Mouse (Mus musculus) skeletal muscle tissue, postnatal 0 days (tissue): Measurements from ENCODE around the gene U2af1l4. TPM values are rescaled to one million over a fixed set of nuclear protein-coding genes. Genes with fewer than 3 reads are reported as not detected.

Experiments
- microRNA-seq, 2 experiments: library from miRNA; unstranded; fragments of <30 nt; microRNA quantifications; one replicate each; pipeline ENCODE4; 2016
- polyA plus RNA-seq: library from polyadenylated mRNA; unstranded; fragments of >200 nt; fragmentation: Nextera tagmentation; extraction: Ambion mirVana; gene quantifications from 2 replicates; pipeline ENCODE4 v1.2.1, GENCODE M21; 2015

The U2af1l4 gene
- polyA plus RNA-seq: 84.5 and 85.4 TPM in 2 replicates

DNA sequence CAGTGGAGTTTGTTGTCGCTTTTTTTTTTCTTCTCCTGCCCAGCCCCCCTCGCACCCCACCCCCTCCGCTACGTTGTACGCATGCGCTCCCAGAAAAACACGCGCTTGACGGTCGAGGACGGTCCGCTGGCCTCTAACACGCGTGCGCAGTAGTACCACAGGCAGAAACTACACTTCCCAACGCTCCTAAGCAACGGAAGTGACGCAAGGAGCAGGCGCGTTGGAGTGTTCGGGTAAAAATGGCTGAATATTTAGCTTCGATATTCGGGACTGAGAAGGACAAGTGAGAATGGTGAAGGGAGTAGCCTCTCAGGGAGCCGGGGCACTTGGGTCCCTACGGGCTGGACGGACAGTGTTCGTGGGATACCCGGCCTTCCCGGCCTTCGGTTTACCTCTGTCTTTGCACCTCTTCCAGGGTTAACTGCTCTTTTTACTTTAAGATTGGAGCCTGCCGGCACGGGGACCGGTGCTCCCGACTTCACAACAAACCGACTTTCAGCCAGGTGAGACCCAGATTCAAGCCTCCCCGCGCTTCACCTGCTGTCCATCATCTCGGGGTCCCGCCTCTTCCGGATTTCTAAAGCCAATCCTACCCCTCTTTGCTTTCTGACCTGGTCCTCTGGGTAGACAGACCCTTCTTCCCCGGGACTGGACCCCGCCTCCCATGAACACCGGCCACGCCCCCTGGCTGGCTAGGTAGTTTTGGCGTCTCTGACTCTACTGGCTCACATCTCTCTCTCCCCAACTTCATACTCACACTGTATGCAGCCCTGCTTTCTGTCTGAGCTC is at the start of gene U2af1l4, which contains the start of the genes Gm49396 and Psenen:
TSS of gene U2af1l4 (plus strand) at position 185 of the 789 bp plus-strand sequence.
TSS of gene Gm49396 (plus strand) at position 228 of the 789 bp plus-strand sequence.
TSS of gene Psenen (minus strand) at position 511 of the 789 bp plus-strand sequence.

DNA sequence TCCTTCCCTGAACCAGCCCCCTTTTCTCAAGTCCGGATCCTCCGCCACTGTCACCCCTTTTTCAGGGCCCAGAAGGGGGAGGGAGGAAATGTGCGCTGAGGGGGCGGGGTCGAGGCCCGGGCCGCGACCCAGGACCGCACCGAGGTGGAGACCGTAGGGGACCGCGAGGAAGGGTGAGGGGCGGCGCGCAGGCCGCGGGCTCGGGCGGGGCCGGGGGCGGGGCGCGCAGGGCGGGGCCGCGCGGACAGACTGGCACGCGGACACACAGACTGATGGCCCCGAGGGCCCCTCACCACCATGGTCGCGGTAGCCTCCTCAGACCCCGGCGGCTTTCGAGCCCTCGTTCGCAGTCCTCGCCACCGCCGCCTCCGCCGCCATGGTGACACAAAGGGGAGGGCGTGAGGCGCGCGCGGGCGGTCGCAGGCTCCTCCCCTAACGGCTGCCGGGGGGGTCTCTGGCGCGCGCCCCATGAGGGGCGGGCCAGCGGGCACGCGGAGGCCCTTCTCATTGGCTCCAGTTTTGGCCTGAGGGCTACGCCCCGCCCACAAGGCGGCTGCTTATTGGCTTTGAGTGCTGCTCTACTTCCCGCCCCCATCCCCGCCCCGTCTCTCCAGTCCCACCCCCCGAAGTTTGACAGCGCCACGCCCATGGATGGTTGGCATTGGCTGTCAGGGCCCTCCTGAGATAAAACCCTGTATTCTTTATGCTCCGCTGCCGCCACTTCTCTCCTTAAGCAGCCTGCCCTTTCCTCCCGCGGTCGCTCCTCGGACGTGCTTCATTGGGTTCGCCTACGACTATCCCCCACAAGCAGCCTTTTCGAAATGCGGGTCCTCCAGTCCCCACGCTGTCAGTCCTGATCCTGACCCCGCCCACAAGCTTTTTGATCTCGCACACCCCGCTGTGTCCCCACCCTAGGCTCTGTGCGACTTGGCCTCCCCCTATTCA is 28.2 kb upstream of the U2af1l4 start, which contains the start of gene Arhgap33:
TSS of gene Arhgap33 (minus strand) at position 428 of the 945 bp plus-strand sequence.

DNA sequence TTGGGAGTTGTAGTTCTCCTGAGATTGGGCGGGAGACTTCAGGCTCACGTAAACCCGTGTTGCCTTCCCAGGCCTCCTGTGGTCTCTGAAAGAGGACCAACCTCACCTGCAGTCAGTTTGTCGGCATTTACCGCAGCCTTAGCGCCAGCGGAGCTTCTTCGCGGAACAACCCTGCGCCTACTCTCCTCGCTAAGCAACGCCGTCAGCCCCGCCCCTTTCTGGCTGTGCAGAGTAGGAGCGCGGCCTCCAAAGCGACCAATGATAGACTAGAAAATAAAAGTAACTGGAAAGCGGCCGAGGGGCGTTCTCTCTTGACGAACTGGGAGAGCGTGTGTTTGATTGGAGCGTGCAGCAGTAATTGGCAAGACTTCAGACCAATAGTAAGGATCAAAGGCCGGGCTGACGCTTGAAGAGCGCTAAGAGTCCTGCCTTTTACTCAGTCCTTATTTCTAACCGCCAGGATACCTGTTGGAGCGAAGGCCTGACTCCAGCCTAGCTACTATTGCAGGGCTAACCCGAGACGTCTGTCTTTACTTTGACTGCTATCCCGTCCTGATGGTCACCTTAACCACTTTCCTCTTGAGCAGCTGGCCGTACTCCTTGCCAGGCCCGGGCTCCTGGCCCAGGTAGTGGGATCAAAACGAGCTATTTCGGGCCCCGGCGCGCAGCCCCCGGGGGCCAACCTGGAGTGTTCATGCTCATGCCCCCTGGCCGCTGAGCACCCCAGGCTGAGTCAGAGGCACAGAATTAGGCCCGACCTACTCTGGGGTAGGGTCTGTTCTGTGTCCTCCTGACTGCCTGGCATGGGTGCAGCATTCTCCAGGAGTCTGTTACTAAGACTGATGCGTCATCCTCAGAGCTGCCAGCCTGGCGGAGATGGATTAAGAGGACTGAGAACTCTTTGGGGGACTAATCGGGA is 10.7 kb upstream of the U2af1l4 start, which contains the start of the genes Hspb6 and Proser3:
TSS of gene Hspb6 (plus strand) at position 77 of the 919 bp plus-strand sequence.
TSS of gene Proser3 (minus strand) at position 198 of the 919 bp plus-strand sequence.

DNA sequence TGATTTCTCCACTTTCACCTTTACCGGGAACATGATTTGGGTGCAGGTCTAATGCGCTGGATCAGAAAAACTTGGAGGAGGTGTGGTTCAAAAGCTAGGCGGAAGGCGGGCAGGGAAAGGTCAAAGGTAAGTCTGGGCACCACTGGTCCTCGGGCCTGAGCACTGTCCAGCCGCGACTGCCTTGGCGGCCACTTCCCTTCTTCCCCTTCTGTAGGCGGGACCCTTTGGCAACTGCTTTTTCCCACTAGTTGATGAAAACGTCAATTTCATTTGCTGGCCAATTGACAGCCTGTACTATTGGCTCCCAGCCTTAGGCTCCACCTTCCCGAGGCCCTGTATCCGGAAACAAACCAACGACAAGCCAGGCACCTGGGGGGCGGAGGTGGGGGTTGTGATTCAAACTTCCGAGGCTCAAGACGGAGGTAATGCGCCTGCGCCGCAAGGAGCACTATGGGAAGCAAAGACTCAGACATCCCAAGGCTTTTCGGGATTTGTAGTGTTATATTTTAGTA is 3.6 kb upstream of the U2af1l4 start, which contains the start of gene Lin37:
TSS of gene Lin37 (minus strand) at position 396 of the 512 bp plus-strand sequence.

DNA sequence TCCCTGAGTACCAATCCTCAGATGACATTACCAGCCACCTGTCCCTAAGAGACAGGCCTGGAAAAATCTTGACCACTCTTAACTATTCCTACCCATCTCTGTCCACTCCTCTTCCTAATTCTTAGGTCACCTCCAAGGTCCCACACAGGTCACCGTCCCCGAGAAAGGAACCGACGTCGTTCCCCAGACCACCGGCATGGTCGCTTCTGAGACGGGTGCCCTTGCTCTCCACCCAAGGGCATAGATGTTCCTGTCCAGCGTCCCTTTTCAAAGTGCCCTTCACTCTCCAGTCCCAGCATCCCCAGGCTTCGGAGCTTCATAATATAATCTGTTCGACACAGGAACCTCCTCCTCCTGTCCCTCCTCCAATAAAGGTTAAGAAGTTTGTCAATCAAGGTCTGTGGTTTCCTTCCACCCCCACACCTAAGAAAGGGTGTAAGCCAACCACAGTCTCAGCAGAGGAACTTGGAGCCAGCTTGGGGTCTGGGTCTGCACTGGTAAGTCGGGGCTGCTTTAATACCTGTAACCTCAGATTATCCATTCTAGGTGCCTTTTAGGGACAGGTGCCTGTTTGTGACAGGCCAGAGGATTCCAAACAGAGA is 2.0 kb downstream of the U2af1l4 start, which contains the start of gene Igflr1:
TSS of gene Igflr1 (plus strand) at position 458 of the 602 bp plus-strand sequence.

DNA sequence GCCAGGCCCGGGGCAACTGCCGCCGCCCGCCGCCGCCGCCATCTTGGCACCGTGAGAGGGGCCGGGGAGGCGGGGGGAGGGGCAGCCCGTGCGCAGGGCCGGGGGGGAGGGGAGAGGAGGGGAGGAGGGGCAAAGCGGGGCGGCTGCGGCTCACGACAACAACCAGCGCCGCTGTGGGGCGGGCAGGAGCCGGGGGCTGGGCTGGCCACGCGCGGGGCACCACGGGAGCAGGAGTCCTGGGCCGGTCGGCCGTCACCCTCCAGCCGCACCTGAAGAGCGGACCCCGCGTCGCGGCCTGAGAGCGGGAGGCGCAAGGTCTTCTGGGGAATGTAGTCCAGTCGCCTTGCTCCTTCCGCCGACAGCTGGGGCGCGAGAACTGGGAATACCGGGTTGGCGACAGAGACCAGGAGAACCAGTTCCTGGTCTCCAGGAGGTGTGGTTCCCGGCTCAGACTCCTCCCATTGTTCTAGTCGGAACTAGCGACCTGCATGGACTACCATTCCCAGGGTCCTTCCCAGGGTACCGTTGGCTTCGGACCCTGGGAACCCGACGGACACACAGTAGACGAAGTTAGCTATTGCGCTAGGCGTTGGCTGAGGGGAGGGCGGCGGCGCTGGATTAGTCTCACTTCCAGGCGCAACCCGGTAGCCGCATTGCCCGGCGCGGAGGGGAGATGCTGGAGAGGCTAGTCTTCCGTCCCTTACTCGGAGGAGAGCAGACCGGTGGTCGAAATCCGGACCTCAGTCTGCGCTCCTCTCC is 25.8 kb downstream of the U2af1l4 start, which contains the start of gene Kmt2b:
TSS of gene Kmt2b (minus strand) at position 51 of the 759 bp plus-strand sequence.

DNA sequence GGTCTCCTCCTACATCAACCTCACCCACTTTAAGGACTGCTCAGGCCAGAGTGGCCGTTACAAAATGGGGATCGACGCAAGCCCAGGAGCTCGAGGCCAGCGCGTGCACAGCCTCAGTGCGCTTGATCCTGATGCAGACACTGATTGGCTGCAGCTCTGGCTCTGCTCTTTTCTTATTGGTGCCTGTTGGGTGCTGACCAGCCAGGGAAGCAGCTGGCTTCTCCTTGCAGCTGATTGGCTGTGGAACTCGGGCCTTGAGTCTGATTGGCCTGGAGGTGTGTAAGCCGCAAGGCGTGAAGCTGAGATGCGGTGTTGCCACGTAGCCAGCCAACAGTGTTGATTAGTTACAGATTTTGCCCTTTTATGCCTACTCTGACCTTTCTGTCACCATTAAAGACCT is 35.7 kb downstream of the U2af1l4 start, which contains the start of gene Zbtb32:
TSS of gene Zbtb32 (minus strand) at position 124 of the 400 bp plus-strand sequence.

DNA sequence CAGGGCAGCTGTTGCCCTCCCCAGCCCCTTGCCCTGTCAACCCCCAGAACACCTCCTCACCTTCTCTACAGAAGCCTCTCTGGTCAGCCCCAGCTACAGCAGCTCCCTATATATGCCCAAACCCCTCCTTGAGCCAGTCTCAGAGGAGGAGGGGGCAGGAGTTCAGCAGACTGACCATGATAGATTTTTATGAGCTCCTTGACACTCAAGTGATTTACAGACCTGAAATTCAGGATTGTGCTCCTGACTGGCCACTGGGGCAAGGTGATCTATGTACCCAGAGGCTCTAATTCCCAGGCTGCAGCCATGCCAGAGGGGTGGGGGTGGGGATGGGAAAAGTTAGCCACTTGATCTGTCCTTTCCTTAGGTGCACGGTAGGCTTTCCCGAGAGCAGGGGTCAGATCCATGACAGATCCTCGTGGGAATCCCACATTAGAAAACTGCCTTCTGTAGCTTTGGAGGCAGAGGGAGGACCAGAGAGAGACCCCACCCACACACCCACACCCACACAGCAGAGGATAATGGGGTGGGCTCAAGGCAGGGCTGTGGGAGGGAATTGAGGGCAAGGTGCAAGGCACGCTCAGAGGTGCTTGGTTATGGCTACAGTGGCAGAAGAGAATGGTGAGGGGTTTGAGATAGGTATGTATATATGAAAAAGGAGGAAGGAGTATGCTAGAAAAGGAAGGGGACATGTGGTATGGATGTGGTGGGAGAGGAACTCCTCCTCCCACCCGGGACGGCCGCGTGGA is 49.7 kb downstream of the U2af1l4 start, which contains the start of gene Upk1a:
TSS of gene Upk1a (minus strand) at position 194 of the 749 bp plus-strand sequence.

Small RNAs within 50 kb of the gene (microRNA-seq; reads per million reads assigned to microRNA genes)
- gene Gm38670 (1.2 to 1.3 reads per million in 2 experiments), gene Mir3569 (0 reads per million in 2 experiments)

Other genes starting within 250 kb of the U2af1l4 start
- 4.4 and 5.0 TPM in 2 replicates for gene Syne4, start 248.5 kb upstream of the U2af1l4 start, polyA plus RNA-seq
- gene E130208F15Rik, start 241.6 kb upstream of the U2af1l4 start, polyA plus RNA-seq: 1.6 TPM in 1 of 2 replicates, not detected in the other
- 19.2 and 19.3 TPM in 2 replicates for gene Sdhaf1, start 239.4 kb upstream of the U2af1l4 start, polyA plus RNA-seq
- gene Lrfn3, start 200.5 kb upstream of the U2af1l4 start, polyA plus RNA-seq: 1.1 TPM in 2 replicates
- gene Tyrobp, start 149.5 kb upstream of the U2af1l4 start, polyA plus RNA-seq: 68.8 and 91.3 TPM in 2 replicates
- gene Hcst, start 143.4 kb upstream of the U2af1l4 start, polyA plus RNA-seq: 2.9 and 3.6 TPM in 2 replicates
- gene Nfkbid, start 141.6 kb upstream of the U2af1l4 start, polyA plus RNA-seq: 0.27 and 0.44 TPM in 2 replicates
- gene Aplp1, start 117.8 kb upstream of the U2af1l4 start, polyA plus RNA-seq: 2.2 and 2.6 TPM in 2 replicates
- 0.09 and 0.23 TPM in 2 replicates for gene Kirrel2, start 105.6 kb upstream of the U2af1l4 start, polyA plus RNA-seq
- gene Nphs1, start 105.0 kb upstream of the U2af1l4 start, polyA plus RNA-seq: 0.10 TPM in 1 of 2 replicates, not detected in the other
- 0.07 TPM in 1 of 2 replicates, not detected in the other for gene Prodh2, start 69.7 kb upstream of the U2af1l4 start, polyA plus RNA-seq
- gene Arhgap33, start 28.2 kb upstream of the U2af1l4 start, polyA plus RNA-seq: 1.6 and 1.7 TPM in 2 replicates
- 249 and 337 TPM in 2 replicates for gene Hspb6, start 11.1 kb upstream of the U2af1l4 start, polyA plus RNA-seq
- gene Proser3, start 11.0 kb upstream of the U2af1l4 start, polyA plus RNA-seq: 3.3 TPM in 2 replicates
- gene Lin37, start 3.5 kb upstream of the U2af1l4 start, polyA plus RNA-seq: 27.5 and 27.9 TPM in 2 replicates
- gene Gm49396, start within 50 bp of the U2af1l4 start, polyA plus RNA-seq: 3.2 and 3.3 TPM in 2 replicates
- 120 and 135 TPM in 2 replicates for gene Psenen, start 326 bp downstream of the U2af1l4 start, polyA plus RNA-seq
- gene Igflr1, start 2.1 kb downstream of the U2af1l4 start, polyA plus RNA-seq: 0.66 and 1.7 TPM in 2 replicates
- gene Kmt2b, start 25.4 kb downstream of the U2af1l4 start, polyA plus RNA-seq: 3.0 and 3.9 TPM in 2 replicates
- gene Zbtb32, start 35.6 kb downstream of the U2af1l4 start, polyA plus RNA-seq: 0.10 and 0.15 TPM in 2 replicates
- gene Upk1a, start 49.5 kb downstream of the U2af1l4 start, polyA plus RNA-seq: 0.39 and 0.53 TPM in 2 replicates
- gene Cox6b1, start 62.9 kb downstream of the U2af1l4 start, polyA plus RNA-seq: 1,910 and 2,111 TPM in 2 replicates
- gene Etv2, start 72.6 kb downstream of the U2af1l4 start, polyA plus RNA-seq: not detected in 2 replicates
- 65.4 and 67.4 TPM in 2 replicates for gene Rbm42, start 87.0 kb downstream of the U2af1l4 start, polyA plus RNA-seq
- gene Haus5, start 101.7 kb downstream of the U2af1l4 start, polyA plus RNA-seq: 7.5 and 9.5 TPM in 2 replicates
- gene Pmis2, start 108.3 kb downstream of the U2af1l4 start, polyA plus RNA-seq: not detected in 2 replicates
- gene 2200002J24Rik, start 135.6 kb downstream of the U2af1l4 start, polyA plus RNA-seq: 0.33 TPM in 1 of 2 replicates, not detected in the other
- 0.15 and 0.22 TPM in 2 replicates for gene Atp4a, start 148.9 kb downstream of the U2af1l4 start, polyA plus RNA-seq
- 227 and 250 TPM in 2 replicates for gene Tmem147, start 166.2 kb downstream of the U2af1l4 start, polyA plus RNA-seq
- 0.21 TPM in 1 of 2 replicates, not detected in the other for gene Gapdhs, start 180.4 kb downstream of the U2af1l4 start, polyA plus RNA-seq
- 0.45 and 25.6 TPM in 2 replicates for gene Sbsn, start 188.2 kb downstream of the U2af1l4 start, polyA plus RNA-seq
- gene Dmkn, start 200.5 kb downstream of the U2af1l4 start, polyA plus RNA-seq: 0.51 and 65.3 TPM in 2 replicates
- gene Krtdap, start 224.6 kb downstream of the U2af1l4 start, polyA plus RNA-seq: 8.3 and 219 TPM in 2 replicates